Mouse (Mus musculus) layer of hippocampus, postnatal 36 days (tissue): ENCODE measurements around the gene Shroom4. TPM values are rescaled to one million over a fixed set of nuclear protein-coding genes. Genes with fewer than 3 reads are reported as not detected.

Experiments used
- DNase-seq, 2 experiments: peaks; one replicate each; pipeline ENCODE4 v3.0.0; 2022
- total RNA-seq, 2 experiments: library from RNA; stranded (reverse); gene quantifications; 2 replicates each; pipeline ENCODE4 v1.2.3; 2021

Gene Shroom4
- total RNA-seq, 2 experiments from 2014 or later, result 5.6 to 5.7 TPM

- DNase-seq, result no peak
Observed at GRCm38 (mm10) chrX:6496374-6496773, 96.7 kb downstream of the Shroom4 start.

- no peak for DNase-seq
Observed at GRCm38 (mm10) chrX:6501850-6502249, 102.2 kb downstream of the Shroom4 start.

GRCm38 (mm10) chrX:6517217-6517616 lies 117.6 kb downstream of the Shroom4 start:
- DNase-seq, result no peak

- no peak for DNase-seq
Observed at GRCm38 (mm10) chrX:6518421-6518820, 118.8 kb downstream of the Shroom4 start.

- no peak for DNase-seq
Observed at GRCm38 (mm10) chrX:6522935-6523334, 123.3 kb downstream of the Shroom4 start.

- no peak for DNase-seq
Observed at GRCm38 (mm10) chrX:6536636-6537035, 137.0 kb downstream of the Shroom4 start.

GRCm38 (mm10) chrX:6537689-6538088 lies 138.0 kb downstream of the Shroom4 start:
- DNase-seq, result no peak

- DNase-seq, result no peak
Observed at GRCm38 (mm10) chrX:6565066-6565465, 165.4 kb downstream of the Shroom4 start.

GRCm38 (mm10) chrX:6574511-6574910 lies 174.9 kb downstream of the Shroom4 start:
- DNase-seq, result no peak

- no peak for DNase-seq
Observed at GRCm38 (mm10) chrX:6577001-6577400, 177.3 kb downstream of the Shroom4 start.

- DNase-seq, result no peak
Observed at GRCm38 (mm10) chrX:6580671-6581070, 181.0 kb downstream of the Shroom4 start.

- DNase-seq, result no peak
Observed at GRCm38 (mm10) chrX:6581181-6581580, 181.5 kb downstream of the Shroom4 start.

- no peak for DNase-seq
Observed at GRCm38 (mm10) chrX:6582646-6583045, 183.0 kb downstream of the Shroom4 start.

GRCm38 (mm10) chrX:6594183-6594582 lies 194.5 kb downstream of the Shroom4 start:
- no peak for DNase-seq

GRCm38 (mm10) chrX:6654024-6654423 lies 254.4 kb downstream of the Shroom4 start:
- DNase-seq, result no peak

- no peak for DNase-seq
Observed at GRCm38 (mm10) chrX:6658820-6659324, 259.2 kb downstream of the Shroom4 start.

Other genes with a start within 250 kb of the Shroom4 start
- 10 to 100 TPM; 30.4 to 32.1 TPM for gene Nudt10, start 226.8 kb upstream of the Shroom4 start, total RNA-seq
- gene Bmp15, start 79.1 kb upstream of the Shroom4 start, total RNA-seq, result under 1 TPM in 1 of 2 experiments, not detected in 1; 0.15 TPM